Mouse (Mus musculus): ENCODE measurements at regions not wholly inside any gene's neighbourhood (a gene's known extent, or its start where the extent isn't known, plus 50 kb on each side); places are given as distances from the start of the nearest gene placed in this dataset.

DNA sequence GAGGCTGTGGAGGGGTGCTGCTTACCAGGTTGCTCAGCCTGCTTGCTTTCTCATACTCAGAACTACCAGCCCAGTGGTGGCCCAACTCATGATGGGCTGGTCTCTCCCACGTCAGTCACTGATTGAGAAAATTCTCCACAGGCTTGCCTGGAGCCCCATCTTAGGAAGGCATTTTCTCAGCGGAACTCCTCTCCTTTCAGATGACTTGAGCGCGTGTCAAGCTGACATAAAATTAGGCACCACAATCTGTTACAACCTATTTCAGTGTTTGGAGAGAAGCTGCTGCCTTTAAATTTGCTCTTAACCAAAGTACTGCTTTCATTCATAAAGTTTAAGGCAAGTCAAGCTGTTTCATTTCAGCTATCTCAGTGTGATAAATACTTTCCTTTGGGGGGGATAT, 269.6 kb downstream of the Ipmk start:
- TF ChIP-seq CTCF (IDR thresholded peaks at IDR 0.05; ENCODE audit: low read depth) (no peak), EP300 (IDR thresholded peaks at IDR 0.05; ENCODE audit: low read depth) (no peak)

Measured in heart, postnatal 0 days (tissue).